Mouse (Mus musculus) MEL (cell line): Measurements from ENCODE around the gene Zfp651. TPM values are rescaled to one million over a fixed set of nuclear protein-coding genes. Genes with fewer than 3 reads are reported as not detected.

Source experiments
- DNase-seq: peaks from one replicate; pipeline ENCODE4 v3.0.0; 2011; ENCODE audit warnings: low read depth, low spot score
- H3K27ac ChIP-seq: 2 replicates; pipeline ENCODE4 v1.5.1; 2012; ENCODE audit warnings: low read depth, mild to moderate bottlenecking, control low read depth, low read length, moderate library complexity; ENCODE audit not compliant: control insufficient read depth
- H3K27me3 ChIP-seq, 2 experiments: fragments of 150-350 bp in 1 of 2; sonication (generic) in 1 of 2; 2 replicates each; pipeline ENCODE4 v1.6.1; 2012; ENCODE audit warnings: low read length in 2 of 2, mild to moderate bottlenecking in 2 of 2, improper control_type of control experiment in 1 of 2, moderate library complexity in 1 of 2; ENCODE audit not compliant: insufficient read depth in 2 of 2, control insufficient read depth in 1 of 2
- H3K36me3 ChIP-seq, 2 experiments: 2 replicates each; pipeline ENCODE4 v1.6.1; 2012 to 2014; ENCODE audit warnings: low read length in 2 of 2, improper control_type of control experiment in 1 of 2, inconsistent platforms in 1 of 2, mild to moderate bottlenecking in 1 of 2; ENCODE audit not compliant: insufficient read depth in 2 of 2, control insufficient read depth in 1 of 2
- H3K4me1 ChIP-seq, 2 experiments: fragments of 150-350 bp in 1 of 2; sonication (generic) in 1 of 2; 2 replicates each; pipeline ENCODE4 v1.6.1; 2012; ENCODE audit warnings: low read length in 2 of 2, improper control_type of control experiment in 1 of 2, mild to moderate bottlenecking in 1 of 2; ENCODE audit not compliant: insufficient read depth in 2 of 2, control insufficient read depth in 1 of 2
- H3K4me3 ChIP-seq, 2 experiments: fragments of 150-350 bp in 1 of 2; sonication (generic) in 1 of 2; 2 replicates each; pipeline ENCODE4 v1.5.1; 2012; ENCODE audit warnings: low read depth in 2 of 2, low read length in 2 of 2, mild to moderate bottlenecking in 2 of 2, moderate library complexity in 2 of 2, control low read depth in 1 of 2, improper control_type of control experiment in 1 of 2; ENCODE audit not compliant: control insufficient read depth in 1 of 2, insufficient read depth in 1 of 2
- H3K79me2 ChIP-seq: 2 replicates; pipeline ENCODE4 v1.6.1; 2012; ENCODE audit warnings: mild to moderate bottlenecking, low read length, moderate library complexity; ENCODE audit not compliant: control insufficient read depth, poor library complexity, insufficient read depth
- H3K9ac ChIP-seq: 2 replicates; pipeline ENCODE4 v1.6.1; 2012; ENCODE audit warnings: low read depth, mild to moderate bottlenecking, control low read depth, low read length, moderate library complexity; ENCODE audit not compliant: control insufficient read depth, poor library complexity, severe bottlenecking
- H3K9me3 ChIP-seq: fragments of 150-350 bp; sonication (generic); replicated peaks from 2 replicates; pipeline ENCODE4 v1.6.1; 2012; ENCODE audit warnings: mild to moderate bottlenecking, low read length, improper control_type of control experiment, moderate library complexity; ENCODE audit not compliant: insufficient read depth
- BHLHE40 ChIP-seq: IDR thresholded peaks from 2 replicates; pipeline ENCODE4 v1.6.1; 2012; ENCODE audit warnings: low read depth, mild to moderate bottlenecking, inconsistent platforms, low read length, improper control_type of control experiment, borderline replicate concordance
- CHD1 ChIP-seq: IDR thresholded peaks from 2 replicates; pipeline ENCODE4 v1.6.1; 2012; ENCODE audit warnings: low read depth, mild to moderate bottlenecking, inconsistent platforms, low read length, improper control_type of control experiment
- E2F4 ChIP-seq: IDR thresholded peaks from 2 replicates; pipeline ENCODE4 v1.6.1; 2011; ENCODE audit warnings: low read depth, low read length, improper control_type of control experiment, borderline replicate concordance
- ELF1 ChIP-seq: IDR thresholded peaks from 2 replicates; pipeline ENCODE4 v1.6.1; 2014; ENCODE audit warnings: low read depth, mild to moderate bottlenecking, inconsistent platforms, low read length, improper control_type of control experiment, moderate library complexity
- GABPA ChIP-seq: IDR thresholded peaks from 2 replicates; pipeline ENCODE4 v1.6.1; 2012; ENCODE audit warnings: low read depth, mild to moderate bottlenecking, inconsistent platforms, low read length, improper control_type of control experiment, moderate library complexity
- KAT2A ChIP-seq: conservative IDR thresholded peaks from 2 replicates; pipeline ENCODE4 v1.6.1; 2012; ENCODE audit warnings: low read depth, low read length, improper control_type of control experiment, inconsistent platforms
- MAZ ChIP-seq: IDR thresholded peaks from 2 replicates; pipeline ENCODE4 v1.6.1; 2012; ENCODE audit warnings: low read depth, mild to moderate bottlenecking, inconsistent platforms, low read length, improper control_type of control experiment
- MEF2A ChIP-seq: IDR thresholded peaks from 2 replicates; pipeline ENCODE4 v1.6.1; 2014; ENCODE audit warnings: low read depth, mild to moderate bottlenecking, inconsistent platforms, low read length, improper control_type of control experiment; ENCODE audit not compliant: poor library complexity, insufficient replicate concordance, severe bottlenecking; ENCODE audit errors: extremely low read depth
- MXI1 ChIP-seq: IDR thresholded peaks from 2 replicates; pipeline ENCODE4 v1.6.1; 2011; ENCODE audit warnings: mild to moderate bottlenecking, low read depth, low read length, improper control_type of control experiment
- NRF1 ChIP-seq: IDR thresholded peaks from 2 replicates; pipeline ENCODE4 v1.6.1; 2014; ENCODE audit warnings: low read depth, mild to moderate bottlenecking, inconsistent platforms, low read length, improper control_type of control experiment, moderate library complexity; ENCODE audit not compliant: poor library complexity, insufficient read depth, severe bottlenecking
- POLR2A ChIP-seq, 2 experiments: IDR thresholded peaks; 2 replicates each; pipeline ENCODE4 v1.6.1; 2011 to 2012; ENCODE audit warnings: low read length in 2 of 2, mild to moderate bottlenecking in 2 of 2, control low read depth in 1 of 2, improper control_type of control experiment in 1 of 2, low read depth in 1 of 2, moderate library complexity in 1 of 2; ENCODE audit not compliant: control insufficient read depth in 1 of 2, insufficient read depth in 1 of 2, poor library complexity in 1 of 2
- TCF12 ChIP-seq: IDR thresholded peaks from 2 replicates; pipeline ENCODE4 v1.6.1; 2014; ENCODE audit warnings: low read depth, mild to moderate bottlenecking, inconsistent platforms, low read length, improper control_type of control experiment, moderate library complexity
- USF1 ChIP-seq: IDR thresholded peaks from 2 replicates; pipeline ENCODE4 v1.6.1; 2014; ENCODE audit warnings: low read depth, mild to moderate bottlenecking, inconsistent platforms, low read length, improper control_type of control experiment, moderate library complexity
- ZNF384 ChIP-seq: IDR thresholded peaks from 2 replicates; pipeline ENCODE4 v1.6.1; 2012; ENCODE audit warnings: low read depth, mild to moderate bottlenecking, inconsistent platforms, low read length, improper control_type of control experiment
- polyA plus RNA-seq, 2 experiments: library from polyadenylated mRNA; stranded (reverse) in 1 of 2; unstranded in 1 of 2; fragments of >175 nt in 1 of 2; fragments of >200 nt in 1 of 2; gene quantifications; 2 replicates each; pipeline versions ENCODE4 v1.2.1 to v1.2.4; 2012; ENCODE audit warnings: low replicate concordance in 2 of 2, low read depth in 1 of 2; ENCODE audit not compliant: insufficient read length in 2 of 2, insufficient read depth in 1 of 2, missing spikeins in 1 of 2
- total RNA-seq: library from RNA; depleted of rRNA; stranded (reverse); fragments of 300-350 nt; gene quantifications from 2 replicates; pipeline ENCODE4 v1.2.3, GENCODE M21; 2012

The Zfp651 gene
- total and polyA plus RNA-seq, 3 experiments = 0.07 to 0.12 TPM; not detected in 1

DNA sequence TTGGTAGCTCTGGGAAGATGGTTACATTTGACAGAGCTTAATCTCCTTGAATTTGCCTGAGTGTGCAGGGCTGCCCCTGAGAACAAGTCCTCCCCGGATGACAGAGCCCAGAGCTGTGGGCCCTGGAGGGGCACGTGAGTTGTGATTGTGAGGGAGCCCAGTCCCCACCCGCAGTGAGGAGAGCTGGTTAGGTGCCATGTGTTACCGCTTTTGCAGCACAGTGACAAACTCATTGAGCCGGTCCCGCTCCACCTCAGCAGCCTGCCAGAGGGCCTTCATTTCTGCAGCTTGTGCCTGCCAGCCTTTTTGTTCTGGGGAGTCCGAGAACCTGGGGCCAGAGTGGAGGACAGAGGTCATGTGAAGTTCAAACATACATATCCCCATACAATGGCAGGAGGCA, 48.8 kb downstream of the Zfp651 start:
- Histone ChIP-seq H3K4me1 (peaks cover 0 to 2% of the 10 kb centered on the region in 2 experiments; a peak in 1 of 4 replicates), H3K79me2 (no peaks in the 10 kb centered on the region), H3K36me3 (no peaks in the 10 kb centered on the region), H3K9me3 (no peaks in the 10 kb centered on the region), H3K27me3 (no peaks in the 10 kb centered on the region), H3K9ac (no peak overlapping the region), H3K4me3 (no peak overlapping the region), H3K27ac (no peak overlapping the region)
- no peak for TF ChIP-seq ZNF384
- TF ChIP-seq CHD1 = no peak
- TF ChIP-seq BHLHE40 = no peak
- no peak for DNase-seq

DNA sequence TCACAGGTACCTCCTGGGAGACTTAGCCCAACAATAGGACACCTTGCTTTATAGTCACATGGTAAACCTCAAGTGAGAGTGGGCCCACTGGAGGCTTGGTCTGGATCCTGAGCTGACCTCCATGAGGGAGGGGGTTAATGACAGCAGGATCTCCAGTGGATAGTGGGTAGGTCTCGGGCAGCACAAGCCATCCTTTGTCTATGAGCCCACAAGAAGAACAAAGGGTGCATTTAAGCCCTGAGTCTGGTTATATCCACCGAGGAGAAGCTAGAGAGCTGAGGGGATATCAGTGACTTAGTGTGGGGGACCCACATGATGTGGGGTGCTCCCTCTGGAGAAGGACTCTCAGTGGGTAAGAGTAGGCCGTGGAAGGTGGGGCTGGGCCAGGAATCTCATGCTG, 49.4 kb downstream of the Zfp651 start:
- H3K27ac ChIP-seq = no peak overlapping the region
- no peaks in the 10 kb centered on the region for H3K79me2 ChIP-seq
- no peaks in the 10 kb centered on the region for H3K36me3 ChIP-seq
- no peaks in the 10 kb centered on the region; a peak in 1 of 4 replicates for H3K4me1 ChIP-seq
- H3K27me3 ChIP-seq = no peaks in the 10 kb centered on the region
- H3K9me3 ChIP-seq = no peaks in the 10 kb centered on the region
- H3K4me3 ChIP-seq = no peak overlapping the region
- TF ChIP-seq MAZ = no peak
- TF ChIP-seq POLR2A (IDR thresholded peaks at IDR 0.05; ENCODE audit: control insufficient read depth in 1 of 2, insufficient read depth in 1 of 2, low read depth in 1 of 2, low read length in 2 of 2, poor library complexity in 1 of 2) = no peak
- TF ChIP-seq E2F4 = no peak
- TF ChIP-seq, all 39 proteins: peak for 0
- no peak overlapping the region for H3K9ac ChIP-seq
- DNase-seq = no peak

DNA sequence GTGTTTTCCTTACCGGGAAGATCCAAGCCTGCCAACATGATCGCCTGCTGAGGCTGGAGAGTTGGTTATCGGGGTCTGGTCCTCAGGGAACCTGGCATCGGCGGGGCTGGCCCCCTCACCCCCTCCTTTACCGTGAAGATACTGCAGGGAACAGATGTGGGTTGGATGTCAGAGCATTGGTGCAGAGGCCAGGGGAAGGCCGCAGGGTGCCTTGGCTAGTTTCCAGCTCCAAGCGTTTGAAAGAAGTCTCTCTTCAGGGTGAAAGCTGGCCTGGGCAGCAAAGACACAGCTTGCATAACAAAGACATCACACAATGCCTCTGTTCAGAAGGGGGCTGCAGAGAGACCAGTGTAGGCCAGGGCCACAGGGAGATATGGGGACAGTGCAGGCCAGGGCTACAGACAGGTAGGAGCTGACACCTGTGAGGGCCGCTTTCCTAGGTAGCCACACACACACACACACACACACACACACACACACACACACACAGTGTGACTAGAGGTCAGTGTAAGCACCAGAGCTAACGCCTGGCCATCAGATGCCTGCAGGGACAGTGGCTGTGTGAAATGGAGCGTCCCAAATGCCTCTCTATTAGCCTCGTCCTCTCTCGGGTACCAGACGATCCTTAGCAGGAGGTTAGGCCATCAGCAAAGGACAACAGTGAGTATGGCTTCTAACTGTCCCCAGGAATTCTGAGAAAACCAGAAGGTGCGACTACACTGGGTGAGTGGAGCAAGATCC, 51.1 kb downstream of the Zfp651 start:
- Histone ChIP-seq H3K9me3 (no peaks in the 10 kb centered on the region), H3K4me1 (no peaks in the 10 kb centered on the region), H3K9ac (no peak overlapping the region), H3K79me2 (no peaks in the 10 kb centered on the region), H3K27me3 (no peaks in the 10 kb centered on the region), H3K27ac (no peak overlapping the region), H3K36me3 (no peaks in the 10 kb centered on the region), H3K4me3 (no peak overlapping the region)
- no peak for TF ChIP-seq MXI1
- TF ChIP-seq USF1 = no peak
- no peak for TF ChIP-seq TCF12
- no peak for TF ChIP-seq GABPA
- no peak for TF ChIP-seq ELF1
- TF ChIP-seq KAT2A = no peak
- TF ChIP-seq MEF2A = no peak
- no peak for TF ChIP-seq NRF1
- DNase-seq = no peak
